Mouse (Mus musculus) retina, adult 2 months (tissue): ENCODE measurements around the gene Plekhg2.
A peak's percentile ranks its signal among the peaks of the same experiment; 100 is the strongest.

Experiments used
- DNase-seq: peaks from one replicate; pipeline ENCODE4 v3.0.0-alpha.2; 2012; ENCODE audit warnings: low read depth, low spot score

The Plekhg2 gene

GRCm38 (mm10) chr7:28338108-28338998, 34.0 kb downstream of the Plekhg2 start, which contains the start of gene Supt5:
Gene Supt5 (minus strand): TSS chr7:28338746.
- peak; percentile 98 for DNase-seq

GRCm38 (mm10) chr7:28335471-28335870, 36.9 kb downstream of the Plekhg2 start:
- no peak for DNase-seq

- DNase-seq: no peak
Observed at GRCm38 (mm10) chr7:28334534-28334933, 37.9 kb downstream of the Plekhg2 start.

- DNase-seq: no peak
Observed at GRCm38 (mm10) chr7:28328260-28328659, 44.1 kb downstream of the Plekhg2 start.

- no peak for DNase-seq
Observed at GRCm38 (mm10) chr7:28326457-28326856, 45.9 kb downstream of the Plekhg2 start.

GRCm38 (mm10) chr7:28325293-28325692, 47.1 kb downstream of the Plekhg2 start:
- no peak for DNase-seq

GRCm38 (mm10) chr7:28321974-28322720, 50.3 kb downstream of the Plekhg2 start:
- DNase-seq: no peak

DNA sequence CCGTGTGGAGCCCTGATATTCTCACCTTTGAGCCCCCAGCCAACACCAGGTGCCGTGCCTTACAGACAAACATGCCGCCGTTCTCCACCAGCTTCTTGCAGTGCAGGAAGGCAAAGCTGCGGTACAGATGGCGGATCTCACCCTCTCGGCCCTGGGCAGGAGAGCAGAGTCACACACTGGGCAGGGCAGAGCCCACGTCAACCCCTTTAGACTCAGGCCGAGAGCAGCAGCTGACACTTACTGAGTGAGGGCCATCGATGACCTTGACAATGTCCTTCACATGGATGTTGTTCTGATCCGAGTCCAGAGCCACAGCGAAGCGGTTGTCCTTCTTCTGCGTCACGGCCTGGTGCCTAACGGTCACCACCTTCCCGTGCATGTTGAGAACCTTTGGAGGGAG, 53.7 kb downstream of the Plekhg2 start:
- no peak for DNase-seq

GRCm38 (mm10) chr7:28318036-28318435, 54.4 kb downstream of the Plekhg2 start:
- DNase-seq: no peak

GRCm38 (mm10) chr7:28311926-28312543, 60.4 kb downstream of the Plekhg2 start, which contains the start of gene Timm50:
Gene Timm50 (minus strand): TSS chr7:28312072.
- DNase-seq: peak; percentile 93

DNA sequence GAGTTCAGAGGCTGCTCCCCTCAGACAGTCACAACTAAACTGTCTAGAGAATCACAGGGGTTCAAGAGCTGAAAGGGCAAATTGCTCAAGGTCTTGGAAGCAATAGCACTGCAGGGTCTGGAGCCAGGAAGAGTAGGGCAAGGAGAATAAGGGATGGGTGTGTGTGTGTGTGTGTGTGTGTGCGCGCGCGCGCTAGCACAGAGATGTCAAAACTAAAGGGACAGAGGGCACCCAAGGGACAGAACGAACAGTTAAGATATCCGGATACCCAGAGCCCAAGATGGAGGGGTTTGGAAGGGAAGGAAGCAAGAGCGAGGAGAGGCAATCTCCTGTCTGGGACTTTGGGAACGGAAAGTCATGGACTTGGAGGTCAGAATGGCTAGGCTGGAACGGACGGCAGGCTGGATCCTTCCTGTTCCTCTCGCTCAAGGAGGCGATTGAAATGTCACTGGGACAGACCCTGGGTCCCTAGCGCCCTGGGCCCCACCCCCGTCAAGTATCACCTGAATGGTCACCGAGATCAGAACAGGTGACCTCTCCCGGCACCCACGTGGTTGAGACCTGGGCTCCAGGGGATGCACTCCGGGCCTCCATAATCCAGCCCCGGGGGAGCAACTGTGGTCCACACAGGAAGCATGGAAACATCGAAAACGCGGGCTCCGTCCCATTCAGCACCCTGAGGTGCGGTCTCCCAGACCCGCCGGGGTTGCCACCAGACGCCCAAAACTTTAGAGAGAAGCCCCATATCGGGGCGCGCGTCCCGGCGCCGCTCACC, 61.1 kb downstream of the Plekhg2 start:
- no peak for DNase-seq

DNA sequence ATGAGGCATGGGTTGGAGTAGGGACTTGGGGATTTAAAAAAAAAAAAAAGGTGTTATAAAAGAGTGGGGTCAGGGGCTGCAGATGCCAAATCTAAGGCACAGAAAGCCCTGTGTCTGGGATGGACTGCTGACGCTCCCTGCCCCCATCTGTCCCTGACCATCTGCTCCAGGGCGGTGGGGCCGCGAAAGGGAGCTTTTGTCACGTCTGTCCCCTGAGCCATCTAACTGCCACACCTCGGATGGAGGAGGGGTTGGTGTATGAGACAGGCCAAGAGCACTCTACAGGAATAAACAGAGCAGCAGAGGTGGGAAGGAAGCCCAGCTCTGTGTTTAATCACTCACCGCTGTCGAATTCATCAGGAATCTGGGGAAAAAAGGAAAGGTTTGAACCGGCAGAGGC, 62.7 kb downstream of the Plekhg2 start:
- DNase-seq: no peak
